Mouse (Mus musculus) liver, postnatal 0 days (tissue): ENCODE data around the gene Snx17. TPM values are rescaled to one million over a fixed set of nuclear protein-coding genes. Genes with fewer than 3 reads are reported as not detected.

Source experiments
- ATAC-seq: fragments of 200-750 bp; cut with Nextera tagmentation; 2 replicates; pipeline ENCODE4 v1.8.0; 2017; ENCODE audit warnings: mild to moderate bottlenecking, moderate library complexity
- DNase-seq: peaks from one replicate; pipeline ENCODE4 v3.0.0-alpha.2; 2016
- H3K27ac ChIP-seq: fragments of 300-500 bp; sonication (generic); 2 replicates; pipeline ENCODE4 v1.5.1; 2014; ENCODE audit warnings: antibody characterized with exemption, moderate library complexity, mild to moderate bottlenecking, low read depth
- H3K27me3 ChIP-seq: fragments of 300-500 bp; sonication (generic); 2 replicates; pipeline ENCODE4 v1.6.1; 2014; ENCODE audit warnings: low read length, control low read depth, mixed read lengths; ENCODE audit not compliant: insufficient read depth
- H3K36me3 ChIP-seq: fragments of 300-500 bp; sonication (generic); replicated peaks from 2 replicates; pipeline ENCODE4 v1.6.1; 2014; ENCODE audit warnings: mild to moderate bottlenecking, control low read depth, low read length, moderate library complexity, mixed read lengths; ENCODE audit not compliant: insufficient read depth
- H3K4me1 ChIP-seq: fragments of 300-500 bp; sonication (generic); 2 replicates; pipeline ENCODE4 v1.6.1; 2014; ENCODE audit warnings: antibody characterized with exemption, mild to moderate bottlenecking, control low read depth; ENCODE audit not compliant: insufficient read depth
- H3K4me2 ChIP-seq: fragments of 300-500 bp; sonication (generic); 2 replicates; pipeline ENCODE4 v1.6.1; 2014; ENCODE audit warnings: low read depth, mild to moderate bottlenecking, low read length, moderate library complexity, mixed read lengths
- H3K4me3 ChIP-seq: fragments of 300-500 bp; sonication (generic); 2 replicates; pipeline ENCODE4 v1.5.1; 2014; ENCODE audit warnings: low read depth, low read length
- H3K9ac ChIP-seq: fragments of 300-500 bp; sonication (generic); replicated peaks from 2 replicates; pipeline ENCODE4 v1.6.1; 2014; ENCODE audit warnings: mild to moderate bottlenecking, moderate library complexity
- H3K9me3 ChIP-seq: fragments of 300-500 bp; sonication (generic); 2 replicates; pipeline ENCODE4 v1.6.1; 2016; ENCODE audit warnings: mild to moderate bottlenecking, control low read depth, low read length, mixed read lengths
- CTCF ChIP-seq: sonication (generic); IDR thresholded peaks from 2 replicates; pipeline ENCODE4 v1.5.1; 2016; ENCODE audit warnings: antibody characterized with exemption, low read depth
- EP300 ChIP-seq: IDR thresholded peaks from 2 replicates; pipeline ENCODE4 v1.6.1; 2016; ENCODE audit warnings: antibody characterized with exemption, low read depth, mild to moderate bottlenecking
- WGBS: fragments of 180-500 bp; shearing (Covaris S2); extraction: QIAGEN DNeasy Blood & Tissue Kit; methylation state at CpG from one replicate; pipeline ENCODE4 v1.1.7; 2014; ENCODE audit not compliant: insufficient replicate concordance; 5-methylcytosine and 5-hydroxymethylcytosine counted together
- polyA plus RNA-seq: library from polyadenylated mRNA; unstranded; fragments of >200 nt; fragmentation: Nextera tagmentation; extraction: Ambion mirVana; gene quantifications from 2 replicates; pipeline ENCODE4 v1.2.1, GENCODE M21; 2015

The Snx17 gene
- polyA plus RNA-seq, 1 experiment from 2014 or later = 29.9 TPM

DNA sequence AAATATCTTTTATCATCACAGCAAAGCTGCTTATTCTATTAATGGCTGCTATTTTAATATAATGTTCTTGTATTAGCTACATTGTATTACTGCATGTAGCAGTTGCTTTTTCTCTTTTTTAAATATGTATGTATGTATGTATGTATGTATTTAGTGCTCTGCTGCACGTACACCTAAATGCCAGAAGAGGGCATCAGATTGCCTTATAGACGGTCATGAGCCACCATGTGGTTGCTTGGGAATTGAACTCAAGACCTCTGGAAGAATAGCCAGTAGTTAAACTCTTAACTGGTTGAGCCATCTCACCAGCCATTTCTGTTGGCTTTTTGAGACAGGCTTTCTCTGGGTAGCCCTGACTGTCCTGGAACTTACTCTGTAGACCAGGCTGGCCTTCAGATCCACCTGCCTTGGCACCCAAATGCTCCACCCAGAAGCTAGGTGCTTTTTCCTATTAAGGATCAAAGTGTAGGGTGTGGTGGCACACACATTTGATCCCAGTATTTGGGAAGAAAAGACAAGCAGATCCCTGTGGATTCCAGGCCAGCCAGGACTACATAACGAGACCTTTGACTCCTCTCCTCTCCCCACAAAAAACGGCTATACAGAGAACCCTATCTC lies 4.7 kb upstream of the Snx17 start:
- Histone ChIP-seq H3K9ac (no peak overlapping the region), H3K4me2 (no peak overlapping the region), H3K4me3 (no peak overlapping the region), H3K4me1 (peaks cover 7% of the 10 kb centered on the region; the same call in 1 of the 2 replicates), H3K27ac (no peak overlapping the region), H3K27me3 (no peaks in the 10 kb centered on the region), H3K36me3 (peaks cover 31% of the 10 kb centered on the region), H3K9me3 (no peaks in the 10 kb centered on the region)
- WGBS = 75% methylated on average over 4 of the region's 4 CpGs
- DNase-seq (no peak), ATAC-seq (no peak)
- peak; percentile 73 for TF ChIP-seq CTCF
- no peak for TF ChIP-seq EP300

GRCm38 (mm10) chr5:31190201-31190600 lies 2.8 kb upstream of the Snx17 start:
- 87% methylated on average over 9 of the region's 9 CpGs for WGBS
- no peaks in the 10 kb centered on the region for H3K27me3 ChIP-seq
- peaks cover 16% of the 10 kb centered on the region for H3K4me1 ChIP-seq
- ATAC-seq = no peak
- no peak overlapping the region for H3K27ac ChIP-seq
- no peaks in the 10 kb centered on the region for H3K9me3 ChIP-seq
- H3K36me3 ChIP-seq = peaks cover 39% of the 10 kb centered on the region
- no peak overlapping the region for H3K4me3 ChIP-seq
- no peak for DNase-seq
- TF ChIP-seq EP300 (no peak), CTCF (no peak)
- H3K9ac ChIP-seq = no peak overlapping the region
- H3K4me2 ChIP-seq = no peak overlapping the region

- peak overlapping the region; percentile 74 for H3K4me3 ChIP-seq
- peak; percentile 90 for DNase-seq
Measured at GRCm38 (mm10) chr5:31192045-31192938, 735 bp upstream of the Snx17 start.

DNA sequence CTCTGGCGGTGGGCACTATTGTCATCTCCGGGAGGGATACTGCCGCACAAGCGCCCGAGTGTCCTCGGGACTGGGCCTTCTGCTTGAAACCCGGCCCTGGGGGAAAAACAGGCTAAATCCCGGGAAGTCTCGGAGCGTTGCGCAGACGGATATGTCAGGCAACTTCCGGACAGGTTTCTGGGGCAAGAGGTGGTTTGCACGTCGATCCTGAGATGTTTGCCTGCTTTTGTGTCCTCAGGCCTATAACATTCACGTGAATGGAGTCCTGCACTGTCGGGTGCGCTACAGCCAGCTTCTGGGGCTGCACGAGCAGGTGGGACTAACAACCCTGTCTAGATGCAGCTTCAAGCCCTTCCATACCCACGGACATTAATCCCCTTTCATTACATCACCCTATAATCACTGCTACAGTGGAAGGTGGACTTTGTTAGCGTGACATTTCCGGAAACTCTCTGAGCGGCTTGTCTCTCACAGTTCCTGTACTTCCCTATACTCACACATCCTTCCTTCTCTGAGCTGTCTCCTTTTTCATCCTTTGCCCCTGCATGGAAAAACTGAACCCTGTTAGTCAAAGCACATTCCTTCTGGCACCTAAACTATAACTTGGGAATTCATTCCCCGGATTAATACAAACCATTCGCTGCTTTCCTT lies 729 bp downstream of the Snx17 start:
- H3K9me3 ChIP-seq = no peaks in the 10 kb centered on the region
- H3K9ac ChIP-seq = peak overlapping the region; percentile 89
- no peaks in the 10 kb centered on the region for H3K27me3 ChIP-seq
- peaks cover 60% of the 10 kb centered on the region for H3K36me3 ChIP-seq
- H3K4me3 ChIP-seq = peak overlapping the region; percentile 74
- 7% methylated on average over 25 of the region's 25 CpGs for WGBS
- peaks cover 17% of the 10 kb centered on the region for H3K4me1 ChIP-seq
- ATAC-seq (peak; percentile 1; the same call in 1 of the 2 replicates), DNase-seq (no peak)
- peak overlapping the region; percentile 86 for H3K4me2 ChIP-seq
- peak overlapping the region; percentile 94 for H3K27ac ChIP-seq
- no peak for TF ChIP-seq CTCF
- TF ChIP-seq EP300 = no peak

More at GRCm38 (mm10) chr5:31192045-31192938, 735 bp upstream of the Snx17 start:
- Histone ChIP-seq H3K9me3 (no peaks in the 10 kb centered on the region), H3K4me1 (peaks cover 17% of the 10 kb centered on the region), H3K27ac (peak overlapping the region; percentile 94), H3K4me2 (peak overlapping the region; percentile 86), H3K9ac (peak overlapping the region; percentile 89), H3K36me3 (peaks cover 56% of the 10 kb centered on the region), H3K27me3 (no peaks in the 10 kb centered on the region)
- ATAC-seq = peak; percentile 77
- TF ChIP-seq EP300 (no peak), CTCF (no peak)
- 9% methylated on average over 42 of the region's 42 CpGs for WGBS

GRCm38 (mm10) chr5:31194486-31195485 lies 1.8 kb downstream of the Snx17 start:
- 89% methylated on average over 16 of the region's 16 CpGs for WGBS
- H3K9me3 ChIP-seq = no peaks in the 10 kb centered on the region
- TF ChIP-seq CTCF (no peak), EP300 (no peak)
- H3K36me3 ChIP-seq = peaks cover 65% of the 10 kb centered on the region
- H3K4me2 ChIP-seq = peak overlapping the region; percentile 86
- H3K27ac ChIP-seq = peak overlapping the region; percentile 94; the same call in 1 of the 2 replicates
- peaks cover 17% of the 10 kb centered on the region for H3K4me1 ChIP-seq
- H3K27me3 ChIP-seq = no peaks in the 10 kb centered on the region
- peak overlapping the region; percentile 89 for H3K9ac ChIP-seq
- DNase-seq (no peak), ATAC-seq (no peak)
- peak overlapping the region; percentile 74 for H3K4me3 ChIP-seq
